Mouse (Mus musculus): ENCODE results near the gene Sae1. TPM values are rescaled to one million over a fixed set of nuclear protein-coding genes. Genes with fewer than 3 reads are reported as not detected.

Sae1 gene
- polyA plus RNA-seq, 1 experiment: 61.0 TPM

DNA sequence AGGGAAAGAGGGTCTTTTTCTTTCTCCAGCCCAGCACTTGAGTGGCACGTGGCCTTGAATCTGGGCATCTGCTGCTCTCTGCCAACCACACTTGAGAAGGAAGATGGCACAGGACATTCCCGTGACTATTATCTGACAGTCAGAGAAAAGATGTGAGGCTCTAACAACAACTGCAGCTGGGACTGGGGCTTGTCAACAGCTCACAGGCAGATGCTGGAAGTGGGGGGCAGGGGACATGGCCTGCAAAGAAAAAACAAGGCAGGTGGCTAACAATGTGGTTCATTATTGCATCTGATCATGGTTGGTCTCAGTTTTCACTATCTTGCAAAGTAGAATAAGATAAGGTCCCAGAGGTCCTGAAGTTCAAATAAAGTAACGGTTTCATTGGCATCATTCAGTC is 43.0 kb downstream of the Sae1 start:
- DNase-seq: no peak
- Histone ChIP-seq H3K27me3 (ENCODE audit: control insufficient read depth, insufficient read depth, low read length) (no peaks in the 10 kb centered on the region), H3K36me3 (ENCODE audit: control insufficient read depth, insufficient read depth, low read length) (peaks cover 3% of the 10 kb centered on the region), H3K27ac (ENCODE audit: control insufficient read depth, insufficient read depth, low read length) (no peak overlapping the region), H3K4me1 (replicated peaks; ENCODE audit: control insufficient read depth, insufficient read depth, low read length) (no peaks in the 10 kb centered on the region), H3K4me3 (ENCODE audit: control insufficient read depth, insufficient read depth, low read length) (no peak overlapping the region)
- no peak for TF ChIP-seq POLR2A (IDR thresholded peaks at IDR 0.05; ENCODE audit: control insufficient read depth, extremely low read depth, insufficient read depth, low read length, poor library complexity)
- TF ChIP-seq CTCF (IDR thresholded peaks at IDR 0.05; ENCODE audit: borderline replicate concordance, control insufficient read depth, extremely low read depth, insufficient read depth, low read length, poor library complexity): no peak
- WGBS: 83% methylated on average over 3 of the region's 3 CpGs

GRCm38 (mm10) chr7:16337733-16338132 is 49.9 kb downstream of the Sae1 start:
- peak; percentile 19 for DNase-seq
- H3K27me3 ChIP-seq (ENCODE audit: control insufficient read depth, insufficient read depth, low read length): no peaks in the 10 kb centered on the region
- no peak overlapping the region for H3K27ac ChIP-seq (ENCODE audit: control insufficient read depth, insufficient read depth, low read length)
- H3K4me3 ChIP-seq (ENCODE audit: control insufficient read depth, insufficient read depth, low read length): no peak overlapping the region
- no peaks in the 10 kb centered on the region for H3K4me1 ChIP-seq (replicated peaks; ENCODE audit: control insufficient read depth, insufficient read depth, low read length)
- no peak for TF ChIP-seq POLR2A (IDR thresholded peaks at IDR 0.05; ENCODE audit: control insufficient read depth, extremely low read depth, insufficient read depth, low read length, poor library complexity)
- TF ChIP-seq CTCF (IDR thresholded peaks at IDR 0.05; ENCODE audit: borderline replicate concordance, control insufficient read depth, extremely low read depth, insufficient read depth, low read length, poor library complexity): no peak
- WGBS: 89% methylated on average over 2 of the region's 2 CpGs
- H3K36me3 ChIP-seq (ENCODE audit: control insufficient read depth, insufficient read depth, low read length): peaks cover 33% of the 10 kb centered on the region

GRCm38 (mm10) chr7:16329146-16329545 is 58.5 kb downstream of the Sae1 start:
- Histone ChIP-seq H3K27me3 (ENCODE audit: control insufficient read depth, insufficient read depth, low read length) (no peaks in the 10 kb centered on the region), H3K4me3 (ENCODE audit: control insufficient read depth, insufficient read depth, low read length) (no peak overlapping the region), H3K4me1 (replicated peaks; ENCODE audit: control insufficient read depth, insufficient read depth, low read length) (no peaks in the 10 kb centered on the region), H3K36me3 (ENCODE audit: control insufficient read depth, insufficient read depth, low read length) (peaks cover 46% of the 10 kb centered on the region), H3K27ac (ENCODE audit: control insufficient read depth, insufficient read depth, low read length) (no peak overlapping the region)
- 96% methylated on average over 3 of the region's 3 CpGs for WGBS
- TF ChIP-seq POLR2A (IDR thresholded peaks at IDR 0.05; ENCODE audit: control insufficient read depth, extremely low read depth, insufficient read depth, low read length, poor library complexity) (no peak), CTCF (IDR thresholded peaks at IDR 0.05; ENCODE audit: borderline replicate concordance, control insufficient read depth, extremely low read depth, insufficient read depth, low read length, poor library complexity) (no peak)
- DNase-seq: no peak

DNA sequence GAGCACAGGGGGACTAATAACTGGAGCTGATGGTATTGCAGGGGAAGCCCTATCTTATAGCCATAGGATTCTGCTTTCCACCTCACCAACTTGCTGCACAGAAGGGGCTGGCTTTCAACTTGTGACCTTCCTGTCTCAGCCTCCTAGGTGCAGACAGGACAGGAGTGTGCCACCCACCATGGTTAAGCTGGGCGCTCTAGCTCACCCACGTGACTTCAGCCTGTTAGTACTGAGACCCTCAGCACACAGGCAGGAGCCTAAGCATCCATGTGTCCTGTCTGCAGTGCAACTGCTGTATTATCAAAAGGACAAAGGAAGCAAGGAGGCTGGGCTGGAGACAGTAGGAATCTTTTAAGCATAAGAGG is 61.0 kb downstream of the Sae1 start:
- WGBS: 93% methylated on average over 2 of the region's 2 CpGs
- Histone ChIP-seq H3K27ac (ENCODE audit: control insufficient read depth, insufficient read depth, low read length) (no peak overlapping the region), H3K36me3 (ENCODE audit: control insufficient read depth, insufficient read depth, low read length) (peaks cover 30% of the 10 kb centered on the region), H3K4me3 (ENCODE audit: control insufficient read depth, insufficient read depth, low read length) (no peak overlapping the region), H3K4me1 (replicated peaks; ENCODE audit: control insufficient read depth, insufficient read depth, low read length) (no peaks in the 10 kb centered on the region), H3K27me3 (ENCODE audit: control insufficient read depth, insufficient read depth, low read length) (no peaks in the 10 kb centered on the region)
- no peak for DNase-seq
- TF ChIP-seq CTCF (IDR thresholded peaks at IDR 0.05; ENCODE audit: borderline replicate concordance, control insufficient read depth, extremely low read depth, insufficient read depth, low read length, poor library complexity) (no peak), POLR2A (IDR thresholded peaks at IDR 0.05; ENCODE audit: control insufficient read depth, extremely low read depth, insufficient read depth, low read length, poor library complexity) (no peak)

DNA sequence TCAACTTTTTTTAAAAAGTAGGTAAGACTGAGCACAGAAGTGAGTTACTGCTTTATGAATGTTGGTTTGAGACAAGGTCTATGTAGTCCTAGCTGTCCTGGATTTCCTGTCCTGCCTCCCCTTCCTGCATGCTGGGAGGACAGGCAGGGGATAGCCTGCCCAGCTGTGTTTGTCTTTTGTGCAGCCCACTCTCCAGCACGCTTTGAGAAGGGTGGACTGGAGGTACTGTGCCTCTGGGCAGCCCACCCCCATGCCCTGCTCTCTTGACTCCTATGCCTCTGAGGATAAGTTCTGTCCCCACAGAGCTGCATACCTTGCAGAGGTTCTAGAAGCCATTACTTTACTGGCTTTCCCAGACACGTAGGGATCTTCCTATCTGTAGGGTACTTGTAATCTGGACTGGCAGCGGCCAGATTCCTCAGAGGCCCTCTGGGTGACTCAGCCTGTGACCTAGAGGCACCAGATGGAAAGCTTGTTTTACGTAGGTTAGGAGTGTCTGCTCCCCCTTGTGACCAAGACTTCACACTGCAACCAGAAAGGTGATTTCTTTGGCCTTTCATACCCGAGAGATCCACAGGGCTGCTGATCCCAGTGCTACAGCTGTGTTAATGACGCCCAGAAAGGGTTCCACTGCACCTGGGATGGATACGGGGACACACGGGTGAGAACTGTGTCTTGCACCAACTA is 61.5 kb downstream of the Sae1 start:
- TF ChIP-seq CTCF (IDR thresholded peaks at IDR 0.05; ENCODE audit: borderline replicate concordance, control insufficient read depth, extremely low read depth, insufficient read depth, low read length, poor library complexity): no peak
- no peak for TF ChIP-seq POLR2A (IDR thresholded peaks at IDR 0.05; ENCODE audit: control insufficient read depth, extremely low read depth, insufficient read depth, low read length, poor library complexity)
- no peak overlapping the region for H3K4me3 ChIP-seq (ENCODE audit: control insufficient read depth, insufficient read depth, low read length)
- WGBS: 43% methylated on average over 8 of the region's 8 CpGs
- H3K4me1 ChIP-seq (replicated peaks; ENCODE audit: control insufficient read depth, insufficient read depth, low read length): no peaks in the 10 kb centered on the region
- peaks cover 30% of the 10 kb centered on the region for H3K36me3 ChIP-seq (ENCODE audit: control insufficient read depth, insufficient read depth, low read length)
- no peak overlapping the region for H3K27ac ChIP-seq (ENCODE audit: control insufficient read depth, insufficient read depth, low read length)
- H3K27me3 ChIP-seq (ENCODE audit: control insufficient read depth, insufficient read depth, low read length): no peaks in the 10 kb centered on the region
- DNase-seq: peak; percentile 55

GRCm38 (mm10) chr7:16324661-16325060 is 62.9 kb downstream of the Sae1 start:
- no peak overlapping the region for H3K27ac ChIP-seq (ENCODE audit: control insufficient read depth, insufficient read depth, low read length)
- no peak overlapping the region for H3K4me3 ChIP-seq (ENCODE audit: control insufficient read depth, insufficient read depth, low read length)
- 96% methylated on average over 7 of the region's 7 CpGs for WGBS
- no peaks in the 10 kb centered on the region for H3K27me3 ChIP-seq (ENCODE audit: control insufficient read depth, insufficient read depth, low read length)
- H3K4me1 ChIP-seq (replicated peaks; ENCODE audit: control insufficient read depth, insufficient read depth, low read length): no peaks in the 10 kb centered on the region
- H3K36me3 ChIP-seq (ENCODE audit: control insufficient read depth, insufficient read depth, low read length): peaks cover 24% of the 10 kb centered on the region
- TF ChIP-seq POLR2A (IDR thresholded peaks at IDR 0.05; ENCODE audit: control insufficient read depth, extremely low read depth, insufficient read depth, low read length, poor library complexity): no peak
- no peak for TF ChIP-seq CTCF (IDR thresholded peaks at IDR 0.05; ENCODE audit: borderline replicate concordance, control insufficient read depth, extremely low read depth, insufficient read depth, low read length, poor library complexity)
- DNase-seq: no peak

- no peak for DNase-seq
- peaks cover 6% of the 10 kb centered on the region; the same call in 1 of the 2 replicates for H3K36me3 ChIP-seq (ENCODE audit: control insufficient read depth, insufficient read depth, low read length)
- no peaks in the 10 kb centered on the region for H3K4me1 ChIP-seq (replicated peaks; ENCODE audit: control insufficient read depth, insufficient read depth, low read length)
- H3K27ac ChIP-seq (ENCODE audit: control insufficient read depth, insufficient read depth, low read length): no peak overlapping the region
- H3K27me3 ChIP-seq (ENCODE audit: control insufficient read depth, insufficient read depth, low read length): no peaks in the 10 kb centered on the region
- TF ChIP-seq POLR2A (IDR thresholded peaks at IDR 0.05; ENCODE audit: control insufficient read depth, extremely low read depth, insufficient read depth, low read length, poor library complexity) (no peak), CTCF (IDR thresholded peaks at IDR 0.05; ENCODE audit: borderline replicate concordance, control insufficient read depth, extremely low read depth, insufficient read depth, low read length, poor library complexity) (no peak)
- 95% methylated on average over 6 of the region's 6 CpGs for WGBS
- no peak overlapping the region for H3K4me3 ChIP-seq (ENCODE audit: control insufficient read depth, insufficient read depth, low read length)
Observed at GRCm38 (mm10) chr7:16320479-16320878, 67.1 kb downstream of the Sae1 start.

Measured in thymus, adult 2 months (tissue).